Mouse (Mus musculus) C2C12 (cell line): ENCODE measurements around the gene Larp6. TPM values are rescaled to one million over a fixed set of nuclear protein-coding genes. Genes with fewer than 3 reads are reported as not detected.

Experiments
- H3K27me3 ChIP-seq: one replicate; pipeline ENCODE4 v1.6.1; 2011; ENCODE audit not compliant: control insufficient read depth, insufficient read depth, insufficient read length
- H3K36me3 ChIP-seq: one replicate; pipeline ENCODE4 v1.6.1; 2011; ENCODE audit not compliant: control insufficient read depth, insufficient read depth
- H3K4me3 ChIP-seq: one replicate; pipeline ENCODE4 v1.5.1; 2011; ENCODE audit warnings: mild to moderate bottlenecking, control low read depth; ENCODE audit not compliant: poor library complexity, insufficient read depth, severe bottlenecking
- H3K79me2 ChIP-seq: one replicate; pipeline ENCODE4 v1.6.1; 2011; ENCODE audit not compliant: control insufficient read depth, insufficient read depth
- H3K79me3 ChIP-seq: one replicate; pipeline ENCODE4 v1.6.1; 2011; ENCODE audit warnings: low read depth, control low read depth
- H3ac ChIP-seq: one replicate; pipeline ENCODE3; 2011; ENCODE audit warnings: low read depth; ENCODE audit not compliant: control insufficient read depth, insufficient read length
- CEBPB ChIP-seq: IDR thresholded peaks from one replicate; pipeline ENCODE4 v1.6.1; 2011; ENCODE audit warnings: low read depth, mild to moderate bottlenecking, control low read depth, moderate library complexity
- CTCF ChIP-seq: IDR thresholded peaks from one replicate; pipeline ENCODE4 v1.5.1; 2011; ENCODE audit not compliant: control insufficient read depth, insufficient read depth, insufficient read length
- FOSL1 ChIP-seq: IDR thresholded peaks from one replicate; pipeline ENCODE4 v1.8.0; 2011; ENCODE audit warnings: mild to moderate bottlenecking, low read length; ENCODE audit not compliant: poor library complexity, insufficient read depth, severe bottlenecking
- MAX ChIP-seq: IDR thresholded peaks from one replicate; pipeline ENCODE4 v1.6.1; 2011; ENCODE audit warnings: mild to moderate bottlenecking, control low read depth
- MYOD1 ChIP-seq: IDR thresholded peaks from one replicate; pipeline ENCODE4 v1.6.1; 2011; ENCODE audit warnings: low read depth; ENCODE audit not compliant: control insufficient read depth, insufficient read length
- MYOG ChIP-seq: IDR thresholded peaks from one replicate; pipeline ENCODE4 v1.6.1; 2011; ENCODE audit not compliant: control insufficient read depth, insufficient read length; ENCODE audit errors: extremely low read depth
- USF1 ChIP-seq: IDR thresholded peaks from one replicate; pipeline ENCODE4 v1.6.1; 2011; ENCODE audit warnings: low read depth, mild to moderate bottlenecking, control low read depth, moderate library complexity
- polyA plus RNA-seq: library from polyadenylated mRNA; unstranded; fragments of >200 nt; fragmentation: generic; extraction: Trizol; gene quantifications from one replicate; pipeline ENCODE4 v1.2.1, GENCODE M21; 2012; ENCODE audit warnings: missing spikeins

Gene Larp6
- polyA plus RNA-seq, 1 experiment: 0.83 TPM

DNA sequence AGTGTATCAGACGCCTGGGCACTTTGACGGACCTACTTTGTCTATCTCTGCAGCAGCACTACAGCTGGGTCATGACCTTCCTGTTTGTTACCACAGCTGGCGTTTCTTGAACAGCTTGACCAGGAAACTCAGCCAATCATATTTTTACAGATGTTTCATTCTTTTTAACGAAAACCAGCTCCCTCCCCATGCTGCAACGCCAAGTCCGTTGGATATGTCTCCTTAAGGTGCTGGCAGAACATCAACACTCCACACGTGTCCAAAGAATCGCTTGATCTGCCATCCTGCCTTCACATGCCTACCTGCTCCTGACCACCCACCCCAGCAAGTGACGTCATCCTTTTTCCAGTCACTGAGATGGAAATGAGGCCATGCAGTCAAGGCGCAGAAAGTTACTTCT is 28.6 kb downstream of the Larp6 start:
- H3K79me3 ChIP-seq: no peaks in the 10 kb centered on the region
- no peaks in the 10 kb centered on the region for H3K79me2 ChIP-seq
- no peaks in the 10 kb centered on the region for H3K36me3 ChIP-seq
- TF ChIP-seq USF1 (no peak), CTCF (no peak), CEBPB (no peak), MYOD1 (no peak), MAX (no peak), FOSL1 (no peak), MYOG (no peak)
- no peak overlapping the region for H3ac ChIP-seq
- no peaks in the 10 kb centered on the region for H3K27me3 ChIP-seq
- no peak overlapping the region for H3K4me3 ChIP-seq

DNA sequence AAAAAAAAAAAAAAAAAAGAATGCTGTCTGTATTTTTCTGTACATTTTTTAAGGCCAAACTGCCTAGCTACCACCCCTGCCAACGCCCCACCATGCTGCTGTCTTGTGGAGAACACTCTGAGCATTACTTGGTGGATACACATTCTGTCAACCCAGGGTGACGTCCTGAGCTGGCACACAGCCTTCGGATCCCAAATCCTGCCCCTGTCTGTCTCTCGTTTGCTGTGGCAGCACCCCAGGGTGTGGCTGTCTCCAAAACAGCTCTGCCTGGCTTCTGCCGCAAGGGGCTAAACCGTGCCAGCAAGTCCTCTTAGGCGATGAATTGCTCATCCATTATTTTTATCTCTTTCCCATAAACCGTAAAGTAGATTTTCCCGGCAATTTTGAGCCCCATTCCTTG is 29.7 kb downstream of the Larp6 start:
- Histone ChIP-seq H3K27me3 (no peaks in the 10 kb centered on the region), H3ac (no peak overlapping the region), H3K36me3 (no peaks in the 10 kb centered on the region), H3K79me3 (no peaks in the 10 kb centered on the region), H3K4me3 (no peak overlapping the region), H3K79me2 (no peaks in the 10 kb centered on the region)
- no peak for TF ChIP-seq CEBPB
- TF ChIP-seq USF1: no peak

DNA sequence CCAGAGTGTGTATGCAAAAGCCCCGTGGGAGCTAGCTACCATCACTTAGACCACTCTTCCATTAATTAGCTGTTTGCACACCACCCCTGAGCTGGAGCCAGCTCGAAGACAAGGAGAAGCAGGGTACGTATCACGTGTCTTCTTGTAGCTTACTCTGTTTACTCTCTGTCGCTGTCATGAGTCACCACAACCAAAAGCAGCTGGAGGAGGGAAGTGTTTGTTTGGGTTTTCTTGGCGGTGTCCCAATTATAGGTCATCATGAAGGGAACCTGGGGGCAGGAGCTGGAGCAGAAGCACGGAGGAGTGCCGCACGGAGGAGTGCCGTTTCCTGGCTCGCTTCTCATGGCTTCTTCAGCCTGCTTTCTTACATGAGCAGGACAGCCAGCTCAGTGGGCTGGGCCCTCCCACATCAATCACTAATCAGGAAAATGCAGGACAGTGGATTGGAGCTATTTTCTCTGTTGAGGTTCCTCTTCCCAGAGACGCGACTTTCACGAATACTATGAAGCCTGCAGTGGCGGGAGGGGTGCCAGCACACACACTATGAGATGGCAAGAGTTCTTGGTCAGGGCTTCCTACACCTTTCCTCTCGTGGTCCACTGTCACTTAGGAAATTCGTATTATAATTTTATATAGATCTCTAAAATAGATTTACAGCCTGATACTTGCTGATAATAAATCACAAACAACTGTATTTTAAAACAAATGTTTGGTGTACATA is 30.6 kb downstream of the Larp6 start:
- H3ac ChIP-seq: no peak overlapping the region
- H3K79me2 ChIP-seq: no peaks in the 10 kb centered on the region
- no peaks in the 10 kb centered on the region for H3K36me3 ChIP-seq
- no peaks in the 10 kb centered on the region for H3K27me3 ChIP-seq
- no peak overlapping the region for H3K4me3 ChIP-seq
- no peaks in the 10 kb centered on the region for H3K79me3 ChIP-seq
- TF ChIP-seq MYOD1 (peak; percentile 56), CEBPB (no peak), MAX (peak; percentile 66), CTCF (no peak), USF1 (peak; percentile 89), MYOG (no peak), FOSL1 (no peak)

- Histone ChIP-seq H3K79me3 (no peaks in the 10 kb centered on the region), H3K4me3 (no peak overlapping the region), H3K79me2 (no peaks in the 10 kb centered on the region), H3K27me3 (no peaks in the 10 kb centered on the region), H3K36me3 (no peaks in the 10 kb centered on the region), H3ac (no peak overlapping the region)
- TF ChIP-seq FOSL1: no peak
- TF ChIP-seq CTCF: peak; percentile 65
- TF ChIP-seq CEBPB: peak; percentile 84
Observed at GRCm38 (mm10) chr9:60744171-60744969, 31.6 kb downstream of the Larp6 start.

DNA sequence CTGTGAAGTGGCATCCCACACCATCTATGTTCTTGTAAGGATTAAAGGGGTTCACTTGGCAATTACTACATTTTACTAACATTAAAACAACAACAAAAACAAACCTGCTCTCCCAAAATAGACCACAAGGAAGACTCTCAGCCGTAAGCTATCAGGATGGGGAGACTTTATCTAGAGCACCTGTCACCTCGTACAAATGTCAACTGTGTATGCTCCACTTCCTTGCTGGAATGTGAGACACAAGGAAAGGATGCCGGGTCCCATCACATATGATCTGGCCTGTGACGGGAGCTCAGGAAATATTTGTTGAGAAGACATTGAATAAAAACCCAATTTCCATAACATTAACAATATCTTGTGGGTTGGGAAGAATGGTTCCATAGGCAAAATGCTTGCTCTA is 32.2 kb downstream of the Larp6 start:
- Histone ChIP-seq H3K79me2 (no peaks in the 10 kb centered on the region), H3ac (no peak overlapping the region), H3K27me3 (no peaks in the 10 kb centered on the region), H3K36me3 (no peaks in the 10 kb centered on the region), H3K79me3 (no peaks in the 10 kb centered on the region), H3K4me3 (no peak overlapping the region)
- TF ChIP-seq CEBPB: no peak

- no peaks in the 10 kb centered on the region for H3K36me3 ChIP-seq
- no peak overlapping the region for H3K4me3 ChIP-seq
- H3K79me3 ChIP-seq: no peaks in the 10 kb centered on the region
- TF ChIP-seq FOSL1: no peak
- no peak for TF ChIP-seq MYOD1
- TF ChIP-seq MYOG: no peak
- TF ChIP-seq CEBPB: no peak
- H3K79me2 ChIP-seq: no peaks in the 10 kb centered on the region
- no peak overlapping the region for H3ac ChIP-seq
- H3K27me3 ChIP-seq: no peaks in the 10 kb centered on the region
Observed at GRCm38 (mm10) chr9:60746561-60746960, 33.8 kb downstream of the Larp6 start.
